Mouse (Mus musculus): ENCODE measurements at regions not wholly inside any gene's neighbourhood (a gene's known extent, or its start where the extent isn't known, plus 50 kb on each side); places are given as distances from the start of the nearest gene placed in this dataset.

DNA sequence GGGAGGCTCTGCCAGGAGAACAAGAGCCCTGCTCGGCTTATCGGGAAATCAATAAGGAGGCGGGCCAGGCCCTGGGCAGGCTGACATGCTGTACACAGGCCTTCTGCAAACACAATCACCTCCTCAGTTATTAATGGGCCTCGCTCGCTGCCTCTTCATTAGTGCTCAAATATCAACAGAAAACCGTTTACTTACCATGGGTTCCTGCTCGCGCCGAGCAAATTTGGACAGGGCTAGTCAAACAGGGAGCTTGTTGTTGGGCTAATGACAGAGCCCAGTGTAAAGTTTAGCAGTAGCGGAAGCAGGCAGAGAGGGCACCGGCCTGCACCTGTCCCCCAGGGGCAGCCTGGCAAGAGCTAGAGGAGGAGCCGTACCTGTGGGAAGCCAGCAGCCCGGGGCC lies 111.3 kb upstream of the 4931429L15Rik start:
- Histone ChIP-seq H3K36me3 (ENCODE audit: control insufficient read depth, insufficient read depth) (no peaks in the 10 kb centered on the region), H3K27ac (ENCODE audit: low read length) (no peak overlapping the region), H3K4me2 (ENCODE audit: low read depth, low read length) (no peak overlapping the region), H3K9ac (ENCODE audit: low read depth, low read length) (no peak overlapping the region), H3K27me3 (ENCODE audit: control insufficient read depth, insufficient read depth, low read depth, low read length) (no peaks in the 10 kb centered on the region), H3K4me3 (ENCODE audit: low read depth, low read length) (no peak overlapping the region), H3K4me1 (ENCODE audit: control insufficient read depth, low read depth, low read length) (no peaks in the 10 kb centered on the region), H3K9me3 (replicated peaks; ENCODE audit: control insufficient read depth, low read length) (no peaks in the 10 kb centered on the region)
- WGBS (ENCODE audit: insufficient replicate concordance), result 63% methylated on average over 13 of the region's 13 CpGs
- no peak for ATAC-seq (ENCODE audit: low read depth)

DNA sequence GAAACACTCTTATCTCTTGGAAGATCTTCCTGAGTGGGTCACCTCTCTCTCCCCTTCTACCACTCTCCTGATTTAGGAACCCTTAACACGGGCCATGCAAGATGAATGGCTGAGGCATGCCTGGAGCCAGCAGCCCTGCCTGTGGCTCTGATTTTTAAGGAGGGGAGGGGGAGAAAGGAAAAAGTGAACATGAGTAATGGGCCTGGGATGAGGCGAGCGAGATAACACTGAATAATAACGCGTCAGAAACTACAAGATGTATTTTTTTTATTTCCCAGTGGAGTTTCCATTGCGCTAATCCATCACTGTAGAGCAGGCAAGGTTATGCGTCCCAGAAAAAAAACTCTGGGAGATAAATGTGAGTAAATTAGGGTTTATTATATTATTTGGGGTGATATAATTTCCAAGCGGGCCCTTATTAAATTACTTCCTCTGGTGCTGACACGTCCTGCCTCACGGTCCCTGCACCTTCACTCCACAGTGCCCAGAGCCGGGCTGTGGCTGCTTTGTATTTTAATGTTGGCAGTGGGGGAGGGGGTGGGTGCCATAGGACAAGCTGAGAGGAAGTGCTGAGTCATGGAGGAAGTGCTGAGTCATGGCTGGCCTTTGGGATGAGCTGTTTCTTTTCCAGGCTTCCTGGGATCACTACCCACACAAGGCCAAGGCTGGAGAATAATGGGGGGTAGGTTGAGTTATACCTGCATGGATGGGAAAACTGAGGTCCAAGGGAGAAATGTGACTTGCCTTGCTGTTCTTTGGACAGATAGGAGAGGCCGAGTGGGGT lies 103.6 kb upstream of the 4931429L15Rik start:
- H3K27ac ChIP-seq (ENCODE audit: low read length), result no peak overlapping the region
- H3K4me2 ChIP-seq (ENCODE audit: low read depth, low read length), result no peak overlapping the region
- H3K4me1 ChIP-seq (ENCODE audit: control insufficient read depth, low read depth, low read length), result no peaks in the 10 kb centered on the region
- H3K4me3 ChIP-seq (ENCODE audit: low read depth, low read length), result no peak overlapping the region
- H3K27me3 ChIP-seq (ENCODE audit: control insufficient read depth, insufficient read depth, low read depth, low read length), result no peaks in the 10 kb centered on the region
- WGBS (ENCODE audit: insufficient replicate concordance), result 53% methylated on average over 12 of the region's 12 CpGs
- ATAC-seq (ENCODE audit: low read depth), result no peak
- no peaks in the 10 kb centered on the region for H3K9me3 ChIP-seq (replicated peaks; ENCODE audit: control insufficient read depth, low read length)
- no peaks in the 10 kb centered on the region for H3K36me3 ChIP-seq (ENCODE audit: control insufficient read depth, insufficient read depth)
- no peak overlapping the region for H3K9ac ChIP-seq (ENCODE audit: low read depth, low read length)

DNA sequence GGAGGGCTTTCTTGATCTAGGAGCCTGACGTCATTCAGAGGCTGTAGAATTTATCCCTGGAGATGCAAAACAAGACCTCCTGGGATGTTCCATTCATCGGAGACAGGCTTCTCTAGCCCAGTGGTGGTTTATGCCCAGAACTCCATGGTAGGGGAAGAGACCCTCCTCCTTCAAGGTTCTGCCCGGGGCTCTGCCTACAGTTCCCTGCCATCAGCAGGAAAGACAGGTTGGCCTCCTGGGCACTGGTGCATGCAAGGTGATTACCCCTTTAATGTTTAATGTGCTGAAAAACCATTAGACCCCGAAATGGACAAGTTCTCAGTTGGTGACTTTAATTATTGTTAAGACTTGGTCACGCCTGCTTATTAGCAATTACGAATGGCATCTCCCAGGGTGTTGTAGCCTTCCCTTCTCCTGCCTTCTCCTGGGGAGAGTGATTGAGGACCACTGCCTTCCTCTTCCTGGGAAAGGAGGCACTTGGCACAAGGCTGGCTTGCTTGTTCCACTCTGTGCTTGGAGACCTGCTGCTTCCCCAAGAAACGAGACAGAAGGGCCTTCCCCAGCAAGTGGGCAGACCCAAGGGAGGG lies 102.0 kb upstream of the 4931429L15Rik start:
- Histone ChIP-seq H3K27me3 (ENCODE audit: control insufficient read depth, insufficient read depth, low read depth, low read length) (no peaks in the 10 kb centered on the region), H3K4me1 (ENCODE audit: control insufficient read depth, low read depth, low read length) (no peaks in the 10 kb centered on the region), H3K9ac (ENCODE audit: low read depth, low read length) (no peak overlapping the region), H3K4me3 (ENCODE audit: low read depth, low read length) (no peak overlapping the region), H3K4me2 (ENCODE audit: low read depth, low read length) (no peak overlapping the region), H3K9me3 (replicated peaks; ENCODE audit: control insufficient read depth, low read length) (no peaks in the 10 kb centered on the region), H3K27ac (ENCODE audit: low read length) (no peak overlapping the region), H3K36me3 (ENCODE audit: control insufficient read depth, insufficient read depth) (no peaks in the 10 kb centered on the region)
- WGBS (ENCODE audit: insufficient replicate concordance), result 49% methylated on average over 7 of the region's 7 CpGs
- ATAC-seq (ENCODE audit: low read depth), result no peak

DNA sequence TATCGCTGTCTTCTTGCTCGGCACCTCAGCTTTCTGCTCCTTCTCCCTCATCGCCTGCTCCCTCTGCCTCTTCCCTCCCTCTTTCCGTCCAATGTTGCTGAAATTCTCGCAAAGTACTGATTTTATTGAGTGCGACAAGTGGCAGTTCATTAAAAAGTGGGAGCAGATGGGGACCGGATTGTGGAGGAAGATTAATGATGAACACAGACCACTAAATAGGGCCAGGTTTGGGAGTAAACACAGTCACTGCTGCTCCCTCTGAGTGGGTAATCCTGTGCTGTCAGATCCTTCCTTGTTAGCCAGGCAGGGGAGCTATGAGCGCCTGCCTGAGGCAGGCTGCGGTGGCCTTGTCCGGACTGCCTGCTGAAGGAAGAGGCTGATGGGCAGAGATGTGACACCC lies 91.9 kb upstream of the 4931429L15Rik start:
- ATAC-seq (ENCODE audit: low read depth), result no peak
- 72% methylated on average over 10 of the region's 10 CpGs for WGBS (ENCODE audit: insufficient replicate concordance)
- Histone ChIP-seq H3K4me2 (ENCODE audit: low read depth, low read length) (no peak overlapping the region), H3K36me3 (ENCODE audit: control insufficient read depth, insufficient read depth) (no peaks in the 10 kb centered on the region), H3K27me3 (ENCODE audit: control insufficient read depth, insufficient read depth, low read depth, low read length) (no peaks in the 10 kb centered on the region), H3K9ac (ENCODE audit: low read depth, low read length) (no peak overlapping the region), H3K4me1 (ENCODE audit: control insufficient read depth, low read depth, low read length) (no peaks in the 10 kb centered on the region), H3K4me3 (ENCODE audit: low read depth, low read length) (no peak overlapping the region), H3K9me3 (replicated peaks; ENCODE audit: control insufficient read depth, low read length) (no peaks in the 10 kb centered on the region), H3K27ac (ENCODE audit: low read length) (no peak overlapping the region)

DNA sequence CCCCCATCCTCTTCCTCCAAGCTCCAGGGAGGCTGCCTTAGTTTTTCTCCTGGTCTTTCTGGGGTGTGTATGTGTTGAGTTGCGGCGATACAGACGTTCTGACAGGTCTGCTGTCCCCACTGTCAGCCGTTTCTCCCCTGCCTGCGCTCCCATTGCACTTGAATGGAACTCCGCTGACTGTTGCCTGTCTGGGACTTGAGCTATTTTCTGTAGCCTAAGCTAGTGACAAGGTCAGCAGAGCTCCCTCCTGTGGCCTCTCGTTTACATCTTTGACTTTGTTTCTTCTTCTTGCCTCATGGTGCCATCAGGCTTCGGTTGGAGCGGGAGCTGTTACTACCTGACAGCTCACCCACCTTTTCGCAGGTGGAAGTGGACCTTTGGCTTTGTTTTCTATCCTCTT lies 89.0 kb upstream of the 4931429L15Rik start:
- Histone ChIP-seq H3K36me3 (ENCODE audit: control insufficient read depth, insufficient read depth) (no peaks in the 10 kb centered on the region), H3K9ac (ENCODE audit: low read depth, low read length) (no peak overlapping the region), H3K4me2 (ENCODE audit: low read depth, low read length) (no peak overlapping the region), H3K4me1 (ENCODE audit: control insufficient read depth, low read depth, low read length) (no peaks in the 10 kb centered on the region), H3K27me3 (ENCODE audit: control insufficient read depth, insufficient read depth, low read depth, low read length) (no peaks in the 10 kb centered on the region), H3K4me3 (ENCODE audit: low read depth, low read length) (no peak overlapping the region), H3K9me3 (replicated peaks; ENCODE audit: control insufficient read depth, low read length) (no peaks in the 10 kb centered on the region), H3K27ac (ENCODE audit: low read length) (no peak overlapping the region)
- WGBS (ENCODE audit: insufficient replicate concordance), result 56% methylated on average over 10 of the region's 10 CpGs
- ATAC-seq (ENCODE audit: low read depth), result no peak

DNA sequence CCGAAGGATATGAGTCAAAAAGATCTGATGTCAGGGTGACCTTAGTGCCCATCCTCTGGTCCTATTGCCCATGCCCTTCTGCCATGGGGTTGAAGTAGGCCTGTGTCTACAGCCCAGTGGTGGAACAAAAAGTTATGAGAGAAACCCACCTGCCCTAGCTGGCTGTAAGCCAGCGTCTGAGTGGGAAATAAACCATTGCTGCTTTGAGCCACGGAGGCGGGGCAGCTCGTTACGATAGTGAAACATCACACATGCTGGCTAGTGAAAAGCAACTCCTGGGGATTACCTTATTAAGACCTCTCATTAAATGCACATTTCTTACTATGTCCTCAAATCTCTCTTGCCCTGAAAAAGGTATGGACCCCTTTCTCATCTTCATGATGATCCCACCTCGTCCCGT lies 86.8 kb upstream of the 4931429L15Rik start:
- Histone ChIP-seq H3K9ac (ENCODE audit: low read depth, low read length) (no peak overlapping the region), H3K4me2 (ENCODE audit: low read depth, low read length) (no peak overlapping the region), H3K4me1 (ENCODE audit: control insufficient read depth, low read depth, low read length) (no peaks in the 10 kb centered on the region), H3K4me3 (ENCODE audit: low read depth, low read length) (no peak overlapping the region), H3K27ac (ENCODE audit: low read length) (no peak overlapping the region), H3K27me3 (ENCODE audit: control insufficient read depth, insufficient read depth, low read depth, low read length) (no peaks in the 10 kb centered on the region), H3K9me3 (replicated peaks; ENCODE audit: control insufficient read depth, low read length) (no peaks in the 10 kb centered on the region), H3K36me3 (ENCODE audit: control insufficient read depth, insufficient read depth) (no peaks in the 10 kb centered on the region)
- ATAC-seq (ENCODE audit: low read depth), result no peak
- 70% methylated on average over 8 of the region's 8 CpGs for WGBS (ENCODE audit: insufficient replicate concordance)

DNA sequence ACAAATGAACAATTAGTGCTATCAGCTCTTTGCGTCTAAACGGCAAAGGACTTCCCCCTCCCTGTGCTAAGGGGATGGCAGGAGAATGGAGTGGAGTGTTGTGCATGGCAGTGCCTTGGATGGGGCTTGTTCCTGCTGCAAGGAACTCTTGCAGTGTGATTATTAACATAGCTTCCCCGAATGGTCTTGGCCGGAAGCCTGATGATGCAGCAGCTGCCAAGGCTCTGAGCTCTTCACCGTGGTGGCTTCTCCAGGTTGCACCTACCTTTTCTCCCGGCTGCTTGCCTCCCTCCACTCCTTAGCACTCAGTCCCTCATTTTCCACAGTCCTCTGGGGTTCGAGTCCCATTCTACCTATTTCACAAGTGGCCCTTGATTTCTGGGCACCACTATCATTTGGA lies 76.8 kb upstream of the 4931429L15Rik start:
- Histone ChIP-seq H3K27me3 (ENCODE audit: control insufficient read depth, insufficient read depth, low read depth, low read length) (peaks cover 4% of the 10 kb centered on the region), H3K9ac (ENCODE audit: low read depth, low read length) (no peak overlapping the region)
- 55% methylated on average over 7 of the region's 7 CpGs for WGBS (ENCODE audit: insufficient replicate concordance)

DNA sequence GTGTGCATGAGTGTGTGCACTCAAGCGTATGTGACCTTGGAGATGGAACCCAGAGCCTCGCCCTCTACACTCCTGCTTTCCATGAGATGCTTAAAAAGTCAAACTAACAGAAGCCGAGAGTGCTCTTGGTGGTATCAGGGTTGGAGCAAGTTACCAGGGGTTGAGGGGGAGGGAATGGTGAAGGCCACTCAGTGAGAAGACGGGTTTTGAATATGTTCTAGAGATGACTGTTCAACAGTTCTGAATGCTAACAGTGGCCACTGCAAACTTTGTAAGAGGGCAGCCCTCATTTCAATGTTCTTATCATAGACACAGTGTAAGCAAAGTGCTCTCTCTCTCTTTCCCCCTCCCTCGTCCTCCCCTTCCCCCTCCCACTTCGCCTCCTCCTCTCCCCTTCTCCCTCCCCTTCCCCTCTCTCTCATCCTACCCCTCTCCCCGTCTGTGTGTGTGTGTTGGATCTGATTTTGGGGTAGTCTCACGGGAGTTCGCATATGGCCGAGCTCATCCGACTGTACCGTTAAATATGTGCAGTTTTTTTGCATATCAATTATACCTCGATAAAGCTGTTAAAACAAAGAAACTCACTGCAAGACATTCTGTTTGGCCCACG lies 75.5 kb upstream of the 4931429L15Rik start:
- Histone ChIP-seq H3K4me2 (ENCODE audit: low read depth, low read length) (no peak overlapping the region), H3K4me1 (ENCODE audit: control insufficient read depth, low read depth, low read length) (no peaks in the 10 kb centered on the region), H3K9ac (ENCODE audit: low read depth, low read length) (no peak overlapping the region), H3K36me3 (ENCODE audit: control insufficient read depth, insufficient read depth) (no peaks in the 10 kb centered on the region), H3K9me3 (replicated peaks; ENCODE audit: control insufficient read depth, low read length) (no peaks in the 10 kb centered on the region), H3K27me3 (ENCODE audit: control insufficient read depth, insufficient read depth, low read depth, low read length) (peaks cover 4% of the 10 kb centered on the region), H3K27ac (ENCODE audit: low read length) (no peak overlapping the region), H3K4me3 (ENCODE audit: low read depth, low read length) (no peak overlapping the region)
- ATAC-seq (ENCODE audit: low read depth), result no peak
- WGBS (ENCODE audit: insufficient replicate concordance), result 51% methylated on average over 14 of the region's 14 CpGs

More for the DNA sequence above, 76.8 kb upstream of the 4931429L15Rik start:
- no peak for ATAC-seq (ENCODE audit: low read depth)
- no peak overlapping the region for H3K4me3 ChIP-seq (ENCODE audit: low read depth, low read length)
- H3K4me2 ChIP-seq (ENCODE audit: low read depth, low read length), result no peak overlapping the region
- no peak overlapping the region for H3K27ac ChIP-seq (ENCODE audit: low read length)
- no peaks in the 10 kb centered on the region for H3K36me3 ChIP-seq (ENCODE audit: control insufficient read depth, insufficient read depth)
- no peaks in the 10 kb centered on the region for H3K4me1 ChIP-seq (ENCODE audit: control insufficient read depth, low read depth, low read length)
- H3K9me3 ChIP-seq (replicated peaks; ENCODE audit: control insufficient read depth, low read length), result no peaks in the 10 kb centered on the region

DNA sequence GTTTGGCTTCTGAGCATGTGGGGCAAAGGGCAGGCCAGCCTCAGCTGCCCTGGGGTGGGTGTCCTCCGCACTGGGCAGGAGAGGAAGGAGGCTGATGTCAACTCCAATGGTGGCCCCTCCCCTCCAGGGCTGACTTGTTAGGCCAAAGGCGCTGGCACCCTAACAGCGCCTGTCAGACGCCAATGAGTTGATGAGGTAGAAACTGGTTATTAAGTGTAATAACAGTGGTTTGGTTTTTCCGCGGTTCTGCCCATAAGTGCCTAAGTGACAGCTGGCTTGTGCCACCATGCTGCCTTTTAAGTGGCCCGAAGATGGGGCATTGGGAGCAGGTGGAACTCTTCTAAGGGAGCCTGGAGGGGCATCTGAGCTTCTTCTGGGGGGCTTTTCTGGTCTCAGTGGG lies 74.5 kb upstream of the 4931429L15Rik start:
- Histone ChIP-seq H3K9me3 (replicated peaks; ENCODE audit: control insufficient read depth, low read length) (no peaks in the 10 kb centered on the region), H3K4me1 (ENCODE audit: control insufficient read depth, low read depth, low read length) (no peaks in the 10 kb centered on the region), H3K27ac (ENCODE audit: low read length) (no peak overlapping the region), H3K27me3 (ENCODE audit: control insufficient read depth, insufficient read depth, low read depth, low read length) (peaks cover 6% of the 10 kb centered on the region), H3K9ac (ENCODE audit: low read depth, low read length) (no peak overlapping the region), H3K36me3 (ENCODE audit: control insufficient read depth, insufficient read depth) (no peaks in the 10 kb centered on the region), H3K4me2 (ENCODE audit: low read depth, low read length) (no peak overlapping the region), H3K4me3 (ENCODE audit: low read depth, low read length) (no peak overlapping the region)
- 58% methylated on average over 7 of the region's 7 CpGs for WGBS (ENCODE audit: insufficient replicate concordance)
- no peak for ATAC-seq (ENCODE audit: low read depth)
